Mouse (Mus musculus): Measurements from ENCODE around the gene Ssb. TPM values are rescaled to one million over a fixed set of nuclear protein-coding genes. Genes with fewer than 3 reads are reported as not detected.

Ssb gene
- total and polyA plus RNA-seq, 2 experiments from 2014 or later = 31.9 to 172 TPM

DNA sequence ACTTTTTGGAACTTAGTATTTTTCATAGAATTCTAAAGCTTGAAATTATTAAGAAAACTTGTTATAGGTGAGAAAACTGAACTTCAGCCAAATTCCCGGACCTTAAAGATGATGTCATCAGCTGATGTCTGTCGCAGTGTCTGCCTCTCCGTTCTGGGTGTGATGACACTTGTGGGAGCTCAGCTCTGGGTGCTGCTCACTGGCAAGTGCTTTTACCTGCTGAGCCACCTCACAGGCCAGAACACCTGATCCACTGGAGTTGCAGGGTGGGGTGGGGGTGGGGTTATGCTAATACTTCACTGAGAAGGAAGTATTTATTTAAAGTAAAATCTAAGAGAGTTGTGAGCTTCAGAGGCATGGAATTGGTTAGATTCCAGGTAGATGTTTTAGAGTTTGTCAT is 55.9 kb downstream of the Ssb start:
- Histone ChIP-seq H3K4me2 (ENCODE audit: low read depth, low read length) (no peak overlapping the region), H3K9me3 (replicated peaks; ENCODE audit: control insufficient read depth, low read length) (no peaks in the 10 kb centered on the region), H3K9ac (replicated peaks; ENCODE audit: low read depth, low read length) (no peak overlapping the region), H3K27ac (ENCODE audit: low read depth) (no peak overlapping the region), H3K4me3 (ENCODE audit: low read depth, low read length) (no peak overlapping the region), H3K36me3 (replicated peaks; ENCODE audit: control insufficient read depth, insufficient read depth, low read length) (peaks cover 28% of the 10 kb centered on the region), H3K4me1 (ENCODE audit: control insufficient read depth, insufficient read depth) (no peaks in the 10 kb centered on the region), H3K27me3 (ENCODE audit: control insufficient read depth, insufficient read depth, low read length) (no peaks in the 10 kb centered on the region)
- WGBS = 62% methylated on average over 3 of the region's 3 CpGs
- no peak for DNase-seq (ENCODE audit: low spot score)
- no peak for TF ChIP-seq CTCF (IDR thresholded peaks at IDR 0.05; ENCODE audit: low read depth)
- TF ChIP-seq EP300 (IDR thresholded peaks at IDR 0.05; ENCODE audit: low read depth) = no peak
- no peak for ATAC-seq (ENCODE audit: insufficient read depth, low read depth)

Other genes starting within 250 kb of the Ssb start
- gene Bbs5, start 214.4 kb upstream of the Ssb start, total RNA-seq (2014; rRNA removed; ENCODE audit: low replicate concordance) = 3.2 and 6.0 TPM in 2 replicates
- gene Bbs5, start 214.4 kb upstream of the Ssb start, polyA plus RNA-seq (2015; fragmentation: Nextera tagmentation; extraction: Ambion mirVana) = 8.6 and 10.4 TPM in 2 replicates
- 26.5 and 42.0 TPM in 2 replicates for gene Klhl41, start 191.4 kb upstream of the Ssb start, total RNA-seq (2014; rRNA removed; ENCODE audit: low replicate concordance)
- gene Klhl41, start 191.4 kb upstream of the Ssb start, polyA plus RNA-seq (2015; fragmentation: Nextera tagmentation; extraction: Ambion mirVana) = 35.4 and 36.9 TPM in 2 replicates
- gene Fastkd1, start 148.0 kb upstream of the Ssb start, total RNA-seq (2014; rRNA removed; ENCODE audit: low replicate concordance) = 22.5 and 40.3 TPM in 2 replicates
- gene Fastkd1, start 148.0 kb upstream of the Ssb start, polyA plus RNA-seq (2015; fragmentation: Nextera tagmentation; extraction: Ambion mirVana) = 18.7 and 18.9 TPM in 2 replicates
- gene Ppig, start 139.0 kb upstream of the Ssb start, total RNA-seq (2014; rRNA removed; ENCODE audit: low replicate concordance) = 3.6 and 19.9 TPM in 2 replicates
- gene Ppig, start 139.0 kb upstream of the Ssb start, polyA plus RNA-seq (2015; fragmentation: Nextera tagmentation; extraction: Ambion mirVana) = 87.8 and 91.6 TPM in 2 replicates
- not detected in 2 replicates for gene Ccdc173, start 72.0 kb upstream of the Ssb start, total RNA-seq (2014; rRNA removed; ENCODE audit: low replicate concordance)
- 1.2 and 1.6 TPM in 2 replicates for gene Ccdc173, start 72.0 kb upstream of the Ssb start, polyA plus RNA-seq (2015; fragmentation: Nextera tagmentation; extraction: Ambion mirVana)
- 8.8 and 43.7 TPM in 2 replicates for gene Phospho2, start 71.9 kb upstream of the Ssb start, total RNA-seq (2014; rRNA removed; ENCODE audit: low replicate concordance)
- gene Phospho2, start 71.9 kb upstream of the Ssb start, polyA plus RNA-seq (2015; fragmentation: Nextera tagmentation; extraction: Ambion mirVana) = 24.9 and 27.1 TPM in 2 replicates
- gene Klhl23, start 39.6 kb upstream of the Ssb start, total RNA-seq (2014; rRNA removed; ENCODE audit: low replicate concordance) = 69.9 and 129 TPM in 2 replicates
- 33.9 and 43.0 TPM in 2 replicates for gene Klhl23, start 39.6 kb upstream of the Ssb start, polyA plus RNA-seq (2015; fragmentation: Nextera tagmentation; extraction: Ambion mirVana)
- 7.0 and 13.1 TPM in 2 replicates for gene Mettl5, start 24.1 kb downstream of the Ssb start, total RNA-seq (2014; rRNA removed; ENCODE audit: low replicate concordance)
- 43.3 and 45.7 TPM in 2 replicates for gene Mettl5, start 24.1 kb downstream of the Ssb start, polyA plus RNA-seq (2015; fragmentation: Nextera tagmentation; extraction: Ambion mirVana)
- 42.6 and 55.0 TPM in 2 replicates for gene Ubr3, start 35.7 kb downstream of the Ssb start, total RNA-seq (2014; rRNA removed; ENCODE audit: low replicate concordance)
- gene Ubr3, start 35.7 kb downstream of the Ssb start, polyA plus RNA-seq (2015; fragmentation: Nextera tagmentation; extraction: Ambion mirVana) = 9.6 and 12.9 TPM in 2 replicates
- gene Myo3b, start 177.6 kb downstream of the Ssb start, total RNA-seq (2014; rRNA removed; ENCODE audit: low replicate concordance) = 0.04 and 0.58 TPM in 2 replicates
- gene Myo3b, start 177.6 kb downstream of the Ssb start, polyA plus RNA-seq (2015; fragmentation: Nextera tagmentation; extraction: Ambion mirVana) = 0.15 and 0.19 TPM in 2 replicates

Measured in heart, postnatal 0 days (tissue).